Mouse (Mus musculus) ES-E14 (cell line): ENCODE measurements at regions not wholly inside any gene's neighbourhood (a gene's known extent, or its start where the extent isn't known, plus 50 kb on each side); places are given as distances from the start of the nearest gene placed in this dataset.

Source experiments
- DNase-seq: peaks from one replicate; pipeline ENCODE4 v3.0.0-alpha.2; 2013; ENCODE audit warnings: low read depth, low spot score
- H3K27ac ChIP-seq: 2 replicates; pipeline ENCODE4 v1.5.1; 2012; ENCODE audit warnings: low read depth, mild to moderate bottlenecking, low read length, moderate library complexity, mixed read lengths; ENCODE audit not compliant: poor library complexity, insufficient read depth, severe bottlenecking
- H3K36me3 ChIP-seq: 2 replicates; pipeline ENCODE4 v1.6.1; 2012; ENCODE audit warnings: mild to moderate bottlenecking, low read length, moderate library complexity, mixed read lengths; ENCODE audit not compliant: control insufficient read depth, poor library complexity, insufficient read depth, severe bottlenecking
- H3K4me1 ChIP-seq, 2 experiments: fragments of 150-350 bp in 1 of 2; sonication (generic) in 1 of 2; 2 replicates each; pipeline ENCODE4 v1.6.1; 2012; ENCODE audit warnings: low read length in 2 of 2, mild to moderate bottlenecking in 1 of 2, mixed read lengths in 1 of 2; ENCODE audit not compliant: control insufficient read depth in 2 of 2, insufficient read depth in 2 of 2, poor library complexity in 1 of 2
- H3K4me3 ChIP-seq, 2 experiments: fragments of 150-350 bp in 1 of 2; sonication (generic) in 1 of 2; 2 replicates each; pipeline ENCODE4 v1.5.1; 2012; ENCODE audit warnings: low read length in 2 of 2, low read depth in 1 of 2, mild to moderate bottlenecking in 1 of 2, mixed read lengths in 1 of 2; ENCODE audit not compliant: insufficient read depth in 1 of 2, poor library complexity in 1 of 2, severe bottlenecking in 1 of 2
- H3K9ac ChIP-seq: 2 replicates; pipeline ENCODE4 v1.6.1; 2012; ENCODE audit warnings: low read depth, mild to moderate bottlenecking, low read length, mixed read lengths; ENCODE audit not compliant: poor library complexity, insufficient read depth, severe bottlenecking
- H3K9me3 ChIP-seq: fragments of 150-350 bp; sonication (generic); 2 replicates; pipeline ENCODE4 v1.6.1; 2012; ENCODE audit warnings: low read depth, mild to moderate bottlenecking, low read length; ENCODE audit not compliant: control insufficient read depth, insufficient read depth
- CHD2 ChIP-seq: IDR thresholded peaks from 2 replicates; pipeline ENCODE4 v1.6.1; 2014; ENCODE audit warnings: mild to moderate bottlenecking, low read depth, low read length, inconsistent platforms
- HCFC1 ChIP-seq: IDR thresholded peaks from 2 replicates; pipeline ENCODE4 v1.6.1; 2012; ENCODE audit warnings: low read length, inconsistent platforms, borderline replicate concordance; ENCODE audit not compliant: insufficient read depth
- MAFK ChIP-seq: IDR thresholded peaks from 2 replicates; pipeline ENCODE4 v1.6.1; 2014; ENCODE audit warnings: mild to moderate bottlenecking, low read depth, low read length, inconsistent platforms; ENCODE audit not compliant: insufficient read depth
- ZC3H11A ChIP-seq: IDR thresholded peaks from 2 replicates; pipeline ENCODE4 v1.6.1; 2012; ENCODE audit warnings: low read depth, mild to moderate bottlenecking, inconsistent platforms, low read length, borderline replicate concordance
- ZNF384 ChIP-seq: IDR thresholded peaks from 2 replicates; pipeline ENCODE4 v1.6.1; 2012; ENCODE audit warnings: low read depth, low read length, inconsistent platforms
- in situ Hi-C, 2 experiments: fragments of 600-800 bp; cut with MboI; formaldehyde crosslinking; loops; one replicate each; pipeline ENCODE4 v1.15.1; 2025; ENCODE audit warnings: low sequenced_read_pairs in 2 of 2, inconsistent platforms in 1 of 2; ENCODE audit not compliant: unreplicated experiment in 2 of 2

DNA sequence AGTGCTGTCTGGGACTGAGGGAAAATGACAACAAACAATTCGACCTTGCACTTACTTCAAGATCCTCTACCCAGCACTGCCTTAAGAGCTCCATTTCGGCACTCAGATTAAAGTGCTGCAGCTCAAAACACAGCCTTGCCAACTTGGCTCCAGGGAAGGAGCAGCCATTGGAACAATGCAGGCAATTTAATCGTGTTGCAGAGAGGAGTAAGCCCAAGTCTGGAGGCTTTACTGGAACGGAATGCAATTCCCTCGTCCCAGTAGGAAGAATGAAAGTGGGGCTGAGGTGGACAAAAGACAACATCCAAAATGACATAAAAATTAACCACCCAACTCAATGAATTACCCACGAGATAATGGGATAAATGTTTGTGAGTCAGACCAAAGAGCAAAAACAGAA lies 273.0 kb downstream of the Hace1 start:
- no peak for DNase-seq
- TF ChIP-seq HCFC1 (no peak), ZC3H11A (no peak), CHD2 (no peak), MAFK (no peak), ZNF384 (no peak)

DNA sequence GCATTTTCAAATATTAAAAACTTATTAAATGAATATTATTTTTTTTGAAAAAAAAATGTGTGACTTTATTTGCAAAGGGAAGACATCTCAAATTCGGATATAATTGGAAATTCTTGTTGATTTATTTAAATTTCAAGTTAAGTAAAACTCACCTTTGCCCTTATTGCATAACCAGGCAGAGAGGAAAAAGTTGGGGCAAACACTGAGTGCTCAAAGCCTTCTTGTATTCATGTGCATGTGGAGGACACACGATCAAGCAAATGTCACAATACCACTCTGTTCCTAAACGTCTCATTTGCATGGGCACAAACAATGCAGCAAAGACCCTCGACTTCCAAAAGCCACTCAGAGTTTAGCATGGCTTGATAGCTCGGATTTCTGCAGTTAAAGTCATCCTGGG lies 275.1 kb downstream of the Hace1 start:
- DNase-seq = no peak
- Histone ChIP-seq H3K36me3 (no peaks in the 10 kb centered on the region), H3K9ac (no peak overlapping the region), H3K4me3 (no peak overlapping the region), H3K4me1 (no peaks in the 10 kb centered on the region), H3K9me3 (no peaks in the 10 kb centered on the region), H3K27ac (no peak overlapping the region)
- TF ChIP-seq CHD2 (no peak), ZNF384 (no peak), MAFK (no peak), ZC3H11A (no peak), HCFC1 (no peak)
- in situ Hi-C loops = no loop called here

More for the DNA sequence above, 273.0 kb downstream of the Hace1 start:
- Histone ChIP-seq H3K27ac (no peak overlapping the region), H3K9ac (no peak overlapping the region), H3K36me3 (no peaks in the 10 kb centered on the region), H3K4me3 (no peak overlapping the region), H3K4me1 (no peaks in the 10 kb centered on the region), H3K9me3 (no peaks in the 10 kb centered on the region)
- in situ Hi-C loops = no loop called here

DNA sequence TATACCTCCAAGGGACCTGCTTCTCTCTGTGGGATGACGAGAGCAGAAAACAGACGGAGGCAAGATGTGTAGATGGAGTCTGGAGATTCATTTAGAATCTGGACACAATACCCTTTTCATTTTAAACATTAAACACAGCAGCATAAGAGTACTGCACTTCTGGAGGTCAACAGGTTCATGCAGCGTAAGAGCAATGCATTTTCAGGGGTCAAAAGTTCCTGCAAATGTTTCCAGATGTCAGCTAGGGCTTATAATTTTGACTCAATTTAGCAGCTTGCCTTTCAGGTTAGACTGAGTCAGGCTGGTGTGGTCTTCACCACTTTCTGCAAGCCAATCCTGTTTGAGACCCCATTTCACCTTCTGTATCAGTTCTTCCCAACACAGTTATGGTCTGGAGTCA lies 277.9 kb downstream of the Hace1 start:
- in situ Hi-C loops = no loop called here
- H3K9ac ChIP-seq = no peak overlapping the region
- no peaks in the 10 kb centered on the region for H3K4me1 ChIP-seq
- TF ChIP-seq HCFC1 (no peak), ZNF384 (no peak), ZC3H11A (no peak), CHD2 (no peak), MAFK (no peak)
- H3K36me3 ChIP-seq = no peaks in the 10 kb centered on the region
- H3K9me3 ChIP-seq = no peaks in the 10 kb centered on the region
- no peak overlapping the region for H3K4me3 ChIP-seq
- no peak for DNase-seq
- H3K27ac ChIP-seq = no peak overlapping the region

DNA sequence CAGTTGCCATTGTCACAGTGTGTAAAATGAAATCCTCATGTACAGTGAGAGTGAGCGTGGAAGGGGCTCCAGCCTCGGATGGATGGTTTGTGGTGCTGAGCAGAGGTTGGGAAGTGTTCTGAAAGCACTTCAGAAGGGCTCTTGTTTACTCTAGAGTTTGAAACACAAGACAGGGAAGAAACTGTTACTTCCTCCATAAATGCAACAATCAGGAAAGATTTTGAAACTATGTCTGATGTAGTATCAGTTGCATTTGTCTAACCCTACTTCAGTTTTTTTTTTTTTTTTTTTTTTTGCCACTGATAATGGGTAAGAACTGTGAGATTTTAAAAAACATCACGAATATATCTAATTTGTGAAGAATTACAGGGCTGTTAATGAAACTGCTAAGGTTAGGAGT lies 281.5 kb downstream of the Hace1 start:
- Histone ChIP-seq H3K36me3 (no peaks in the 10 kb centered on the region), H3K9ac (no peak overlapping the region), H3K9me3 (no peaks in the 10 kb centered on the region), H3K4me1 (no peaks in the 10 kb centered on the region), H3K27ac (no peak overlapping the region), H3K4me3 (no peak overlapping the region)
- in situ Hi-C loops = no loop called here
- DNase-seq = no peak
- TF ChIP-seq MAFK = no peak
- TF ChIP-seq HCFC1 = no peak
- TF ChIP-seq ZC3H11A = no peak
- no peak for TF ChIP-seq CHD2
- TF ChIP-seq ZNF384 = no peak

DNA sequence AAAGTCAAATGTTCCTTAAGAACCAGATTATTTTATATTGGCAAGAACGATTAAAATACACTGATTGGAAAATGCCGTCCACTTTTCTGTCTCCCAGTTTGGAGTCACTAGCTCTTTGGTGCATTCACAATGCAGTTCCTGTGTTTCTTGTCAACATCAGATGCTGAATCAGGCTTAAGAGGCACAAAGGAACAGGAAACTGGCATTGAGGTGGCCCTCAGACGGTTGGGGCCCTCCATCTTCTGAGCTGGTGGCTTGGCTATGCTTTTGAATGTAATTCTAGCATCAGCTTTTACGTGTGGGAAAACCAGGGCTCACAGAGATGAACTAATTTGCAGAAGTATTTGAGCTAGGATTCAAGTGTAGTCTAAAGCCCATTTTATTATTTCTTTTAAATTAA lies 282.3 kb downstream of the Hace1 start:
- no peaks in the 10 kb centered on the region for H3K36me3 ChIP-seq

More for the DNA sequence above, 282.3 kb downstream of the Hace1 start:
- in situ Hi-C loops = no loop called here
- Histone ChIP-seq H3K4me1 (no peaks in the 10 kb centered on the region), H3K9me3 (no peaks in the 10 kb centered on the region), H3K9ac (no peak overlapping the region), H3K4me3 (no peak overlapping the region), H3K27ac (no peak overlapping the region)
- DNase-seq = no peak
- no peak for TF ChIP-seq HCFC1
- TF ChIP-seq MAFK = no peak
- no peak for TF ChIP-seq ZNF384
- no peak for TF ChIP-seq ZC3H11A
- no peak for TF ChIP-seq CHD2
